Mouse (Mus musculus): ENCODE measurements around the gene Eef1g.

DNA sequence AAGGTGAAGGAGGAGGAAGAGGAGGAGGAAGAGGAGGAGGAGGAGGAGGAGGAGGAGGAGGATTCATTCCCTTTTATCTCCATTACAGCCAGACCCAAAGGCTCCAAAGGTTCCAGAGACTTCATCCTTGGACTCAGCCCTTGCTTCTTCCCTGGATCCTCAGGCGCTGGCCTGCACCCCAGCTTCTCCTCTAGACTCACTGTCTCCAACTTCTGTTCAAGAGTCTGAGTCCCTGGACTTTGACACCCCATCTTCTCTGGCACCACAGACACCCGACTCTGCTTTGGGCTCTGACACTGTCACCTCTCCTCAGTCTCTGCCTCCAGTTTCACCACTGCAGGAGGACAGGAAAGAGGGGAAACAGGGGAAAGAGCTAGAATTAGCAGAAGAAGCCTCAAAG lies 4.6 kb upstream of the Eef1g start:
- TF ChIP-seq CTCF (IDR thresholded peaks at IDR 0.05; ENCODE audit: low read depth, low read length) = no peak
- no peak for TF ChIP-seq POLR2A (IDR thresholded peaks at IDR 0.05; ENCODE audit: borderline replicate concordance, low read depth, low read length)

All from bone marrow macrophage, adult 2 months (primary cell).